Mouse (Mus musculus): ENCODE measurements around the gene Ptpn5.

The Ptpn5 gene

GRCm38 (mm10) chr7:47054666-47055065 is 78.8 kb downstream of the Ptpn5 start:
- DNase-seq, result peak; percentile 52 to 58

- no peak for DNase-seq
Observed at GRCm38 (mm10) chr7:47053287-47053686, 80.2 kb downstream of the Ptpn5 start.

- DNase-seq, result peak; percentile 36 to 46
Observed at GRCm38 (mm10) chr7:47052276-47052675, 81.2 kb downstream of the Ptpn5 start.

- no peak for DNase-seq
Observed at GRCm38 (mm10) chr7:47051404-47052151, 81.9 kb downstream of the Ptpn5 start.

- peak; percentile 50 to 59 for DNase-seq
Observed at GRCm38 (mm10) chr7:47050766-47051165, 82.7 kb downstream of the Ptpn5 start.

GRCm38 (mm10) chr7:47050366-47050765 is 83.1 kb downstream of the Ptpn5 start, which contains the start of gene Tmem86a:
Tmem86a (plus strand) TSS chr7:47050601.
- peak; percentile 93 to 95 for DNase-seq

GRCm38 (mm10) chr7:47042823-47043490 is 90.5 kb downstream of the Ptpn5 start:
- no peak for DNase-seq

GRCm38 (mm10) chr7:47042121-47042520 is 91.4 kb downstream of the Ptpn5 start:
- DNase-seq, result no peak

GRCm38 (mm10) chr7:47041706-47042105 is 91.8 kb downstream of the Ptpn5 start:
- DNase-seq, result no peak

GRCm38 (mm10) chr7:47035426-47035825 is 98.1 kb downstream of the Ptpn5 start:
- DNase-seq, result no peak

GRCm38 (mm10) chr7:47034785-47035384 is 98.6 kb downstream of the Ptpn5 start:
- DNase-seq, result no peak

GRCm38 (mm10) chr7:47031371-47031770 is 102.1 kb downstream of the Ptpn5 start:
- DNase-seq, result no peak

- DNase-seq, result no peak
Observed at GRCm38 (mm10) chr7:47030517-47031193, 102.8 kb downstream of the Ptpn5 start.

All from cerebellum, postnatal 36 days (tissue).